Mouse (Mus musculus) adrenal gland, adult 2 months (tissue): Measurements from ENCODE around the gene Cyp2a5. TPM values are rescaled to one million over a fixed set of nuclear protein-coding genes. Genes with fewer than 3 reads are reported as not detected.
"Not testable (repeated sequence)": the region's sequence is repeated elsewhere in the genome, so short reads cannot be mapped to it uniquely, and the experiment has no call there.

ENCODE experiments used
- DNase-seq: peaks from one replicate; pipeline ENCODE4 v3.0.0; 2021
- long read RNA-seq: library from polyadenylated mRNA; stranded (forward); transcript quantifications from one replicate; pipeline ENCODE4 v2.0.0, GENCODE M21; 2021
- polyA plus RNA-seq: library from polyadenylated mRNA; depleted of rRNA; stranded (reverse); fragments of >200 nt; gene quantifications from 2 replicates; pipeline ENCODE4 v1.2.3, GENCODE M21; 2012; rRNA removed
- total RNA-seq, 2 experiments: library from RNA; stranded (reverse); gene quantifications; 2 replicates each; pipeline ENCODE4 v1.2.3; 2021

The Cyp2a5 gene
- total RNA-seq (1 to 10 TPM in 1 of 2 experiments, not detected in 1; 3.1 TPM), polyA plus RNA-seq (0.22 TPM in 1 of 2 replicates, not detected in the other)
- long read RNA-seq: 0 reads

- DNase-seq: not testable (repeated sequence)
Observed at GRCm38 (mm10) chr7:26835059-26835458, at the start of gene Cyp2a5. Cyp2a5 (plus strand) TSS chr7:26835305.

GRCm38 (mm10) chr7:26786013-26786412 lies 49.1 kb upstream of the Cyp2a5 start:
- not testable (repeated sequence) for DNase-seq

- DNase-seq: no peak
Observed at GRCm38 (mm10) chr7:26789984-26790383, 45.1 kb upstream of the Cyp2a5 start.

GRCm38 (mm10) chr7:26800104-26800503 lies 35.0 kb upstream of the Cyp2a5 start:
- DNase-seq: peak; percentile 58

DNA sequence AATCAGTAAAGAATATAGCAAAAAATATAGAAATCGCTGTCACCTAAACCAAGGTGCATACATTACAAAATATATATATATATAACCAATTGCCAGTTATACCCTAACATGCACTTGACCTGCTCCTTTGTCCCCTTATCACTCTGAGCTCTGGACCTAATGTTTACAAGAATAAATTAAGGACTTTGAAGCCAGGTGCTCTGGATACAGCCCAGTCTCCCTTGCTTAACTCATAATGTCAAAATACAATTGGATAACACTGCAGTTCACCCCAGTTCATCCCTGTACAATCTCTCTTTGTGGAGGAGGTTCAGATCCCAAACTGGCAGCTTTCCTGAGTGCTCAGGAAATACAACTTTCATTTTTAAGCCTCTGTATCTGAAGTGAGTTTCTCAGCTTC lies 34.1 kb upstream of the Cyp2a5 start:
- DNase-seq: no peak

GRCm38 (mm10) chr7:26808592-26808991 lies 26.5 kb upstream of the Cyp2a5 start, which contains the start of gene Cyp2g1:
Cyp2g1 (plus strand) TSS chr7:26808892.
- DNase-seq: no peak

GRCm38 (mm10) chr7:26831556-26832292 lies 3.4 kb upstream of the Cyp2a5 start:
- not testable (repeated sequence) for DNase-seq

GRCm38 (mm10) chr7:26832668-26833067 lies 2.4 kb upstream of the Cyp2a5 start:
- DNase-seq: not testable (repeated sequence)

- DNase-seq: not testable (repeated sequence)
Observed at GRCm38 (mm10) chr7:26843400-26843799, 8.3 kb downstream of the Cyp2a5 start.

- peak; percentile 42 for DNase-seq
Observed at GRCm38 (mm10) chr7:26850063-26850462, 15.0 kb downstream of the Cyp2a5 start.

DNA sequence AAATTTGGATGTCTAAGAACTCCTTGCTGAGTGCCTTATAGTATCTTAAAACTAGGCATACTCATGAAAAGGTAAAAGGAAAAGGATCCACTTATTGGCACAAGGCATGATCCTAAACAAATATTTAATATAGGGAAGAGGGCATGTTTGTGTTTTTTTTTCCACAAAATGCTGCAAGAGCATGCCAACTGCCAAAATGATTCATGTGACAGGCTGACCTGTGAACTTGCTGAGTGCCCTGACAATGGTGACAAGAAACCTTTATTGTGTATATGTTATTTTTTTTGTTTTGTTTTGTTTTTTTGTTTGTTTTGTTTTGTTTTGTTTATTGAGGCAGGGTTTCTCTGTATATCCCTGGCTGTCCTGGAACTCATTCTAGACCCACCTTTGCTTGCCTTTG lies 43.5 kb downstream of the Cyp2a5 start:
- DNase-seq: not testable (repeated sequence)

DNA sequence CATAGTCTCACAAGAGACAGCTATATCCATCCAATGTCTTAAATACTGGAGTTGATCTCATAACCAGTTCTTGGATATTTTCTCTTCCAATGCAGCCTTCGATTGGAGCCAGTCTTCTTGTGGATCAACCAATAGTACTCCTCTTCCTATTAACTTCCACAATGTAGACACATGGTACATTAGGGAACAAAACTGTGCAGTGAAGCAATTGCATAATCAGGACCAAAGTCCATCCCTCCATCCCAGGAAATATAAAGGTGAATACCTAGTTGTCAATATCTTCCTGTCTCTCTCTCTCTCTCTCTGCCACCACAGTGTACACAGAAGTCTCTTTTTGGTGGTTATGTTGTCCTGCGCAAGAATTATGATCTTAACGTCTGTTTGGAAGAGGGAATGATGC lies 45.5 kb downstream of the Cyp2a5 start:
- DNase-seq: not testable (repeated sequence)

Other genes starting within 250 kb of the Cyp2a5 start
- gene Vmn1r185, start 216.8 kb upstream of the Cyp2a5 start, total RNA-seq: not detected
- not detected in 2 replicates for gene Vmn1r185, start 216.8 kb upstream of the Cyp2a5 start, polyA plus RNA-seq
- not detected for gene Cyp2b23, start 148.9 kb upstream of the Cyp2a5 start, total RNA-seq
- 0.04 TPM in 1 of 2 replicates, not detected in the other for gene Cyp2b23, start 148.9 kb upstream of the Cyp2a5 start, polyA plus RNA-seq
- not detected for gene Cyp2b19, start 78.2 kb upstream of the Cyp2a5 start, total RNA-seq
- not detected in 2 replicates for gene Cyp2b19, start 78.2 kb upstream of the Cyp2a5 start, polyA plus RNA-seq
- gene Cyp2g1, start 26.4 kb upstream of the Cyp2a5 start, total RNA-seq: not detected
- gene Cyp2g1, start 26.4 kb upstream of the Cyp2a5 start, polyA plus RNA-seq: not detected in 2 replicates
- not detected for gene Cyp2a22, start 104.1 kb downstream of the Cyp2a5 start, total RNA-seq
- not detected in 2 replicates for gene Cyp2a22, start 104.1 kb downstream of the Cyp2a5 start, polyA plus RNA-seq
- 1 to 10 TPM in 1 of 2 experiments, under 1 TPM in 1; 0.17 to 4.6 TPM for gene Cyp2a12, start 193.8 kb downstream of the Cyp2a5 start, total RNA-seq
- 0.06 TPM in 1 of 2 replicates, not detected in the other for gene Cyp2a12, start 193.8 kb downstream of the Cyp2a5 start, polyA plus RNA-seq